Mouse (Mus musculus): Measurements from ENCODE around the gene Acp5.

GRCm38 (mm10) chr9:22089986-22090385, 45.5 kb downstream of the Acp5 start:
- no peak for TF ChIP-seq CTCF (IDR thresholded peaks at IDR 0.05)
- TF ChIP-seq EP300 (IDR thresholded peaks at IDR 0.05): no peak
